Mouse (Mus musculus): Measurements from ENCODE around the gene Polrmt. TPM values are rescaled to one million over a fixed set of nuclear protein-coding genes. Genes with fewer than 3 reads are reported as not detected.

Gene Polrmt
- polyA plus RNA-seq, 1 experiment from 2014 or later, result 41.6 TPM

DNA sequence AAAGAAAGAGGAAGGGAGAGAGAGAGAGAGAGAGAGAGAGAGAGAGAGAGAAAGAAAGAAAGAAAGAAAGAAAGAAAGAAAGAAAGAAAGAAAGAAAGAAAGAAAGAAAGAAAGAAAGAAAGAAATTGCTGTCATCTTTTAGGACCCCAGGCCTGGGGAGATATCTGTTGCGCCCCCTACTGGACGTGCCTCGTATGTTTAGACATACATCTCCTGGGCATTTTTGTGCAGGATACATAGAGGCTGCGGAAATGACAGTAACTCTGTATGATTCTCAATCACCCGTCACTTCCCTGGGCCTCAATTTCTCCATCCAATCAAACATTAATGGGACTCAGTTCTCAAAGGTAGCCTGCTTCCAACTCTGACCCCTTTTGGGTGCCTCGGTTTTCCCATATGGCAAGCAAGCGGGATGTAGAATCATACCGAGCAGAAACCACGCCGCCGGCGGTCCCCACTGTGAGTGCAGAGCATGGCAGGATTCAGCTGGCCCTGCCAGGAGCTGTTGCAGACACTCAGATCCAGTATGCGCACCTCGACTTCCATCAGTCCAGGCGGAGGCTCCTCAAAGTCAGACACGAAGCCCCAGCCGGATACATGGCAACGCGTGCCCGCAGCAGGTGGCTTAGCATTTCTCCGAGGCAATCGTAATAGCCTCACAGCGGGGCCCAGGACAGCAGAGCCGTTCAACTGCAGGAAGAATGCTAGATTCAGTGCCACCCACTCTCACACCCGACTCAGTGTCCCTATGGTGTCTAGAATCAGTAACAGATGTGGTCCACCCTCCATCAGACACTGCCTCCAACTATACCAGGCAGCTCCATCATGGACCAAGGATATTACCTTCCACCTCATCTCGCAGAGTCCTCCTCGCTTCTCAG is 37.8 kb upstream of the Polrmt start:
- no peak for ATAC-seq (ENCODE audit: insufficient number of reproducible peaks, low FRiP score, low TSS enrichment, low read depth)

DNA sequence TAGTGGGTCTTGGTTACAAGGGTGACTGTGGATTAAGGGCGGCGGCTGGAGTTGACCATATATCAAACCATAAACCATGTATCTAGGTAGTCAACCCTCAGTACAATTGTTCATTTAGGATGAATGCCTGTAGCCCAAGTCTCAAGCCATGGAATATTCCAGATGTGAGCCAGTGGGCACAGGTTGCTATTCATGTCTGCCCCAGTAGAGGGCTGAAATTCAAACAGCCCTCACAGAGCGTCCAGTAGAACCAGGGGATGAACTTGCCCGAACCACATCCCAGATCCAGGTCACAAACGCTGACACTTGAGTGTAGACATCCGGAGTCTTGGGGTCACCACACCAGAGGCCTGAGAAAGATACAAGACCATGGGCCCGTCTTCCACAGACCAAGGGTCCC is 36.7 kb upstream of the Polrmt start:
- no peak for ATAC-seq (ENCODE audit: insufficient number of reproducible peaks, low FRiP score, low TSS enrichment, low read depth)
- 61% methylated on average over 7 of the region's 7 CpGs for WGBS
- H3K27me3 ChIP-seq, result peaks cover 13% of the 10 kb centered on the region

More for the DNA sequence above, 37.8 kb upstream of the Polrmt start:
- Histone ChIP-seq H3K4me2 (replicated peaks) (no peak overlapping the region), H3K36me3 (no peaks in the 10 kb centered on the region), H3K9me3 (replicated peaks) (no peaks in the 10 kb centered on the region), H3K4me1 (peaks cover 18% of the 10 kb centered on the region), H3K27me3 (peaks cover 13% of the 10 kb centered on the region), H3K27ac (replicated peaks) (no peak overlapping the region), H3K4me3 (replicated peaks) (no peak overlapping the region), H3K9ac (no peak overlapping the region)
- WGBS, result 39% methylated on average over 27 of the region's 27 CpGs

GRCm38 (mm10) chr10:79781956-79782355 is 35.6 kb upstream of the Polrmt start:
- WGBS, result 56% methylated on average over 5 of the region's 5 CpGs
- no peak overlapping the region for H3K4me2 ChIP-seq (replicated peaks)
- H3K4me3 ChIP-seq (replicated peaks), result no peak overlapping the region
- H3K9ac ChIP-seq, result no peak overlapping the region
- H3K36me3 ChIP-seq, result no peaks in the 10 kb centered on the region
- no peak overlapping the region for H3K27ac ChIP-seq (replicated peaks)
- peaks cover 35% of the 10 kb centered on the region for H3K4me1 ChIP-seq
- no peak for ATAC-seq (ENCODE audit: insufficient number of reproducible peaks, low FRiP score, low TSS enrichment, low read depth)
- H3K27me3 ChIP-seq, result peaks cover 13% of the 10 kb centered on the region
- no peaks in the 10 kb centered on the region for H3K9me3 ChIP-seq (replicated peaks)

More for the DNA sequence above, 36.7 kb upstream of the Polrmt start:
- Histone ChIP-seq H3K4me2 (replicated peaks) (no peak overlapping the region), H3K9me3 (replicated peaks) (no peaks in the 10 kb centered on the region), H3K36me3 (no peaks in the 10 kb centered on the region), H3K4me1 (peaks cover 24% of the 10 kb centered on the region), H3K27ac (replicated peaks) (no peak overlapping the region), H3K4me3 (replicated peaks) (no peak overlapping the region), H3K9ac (no peak overlapping the region)

- H3K27ac ChIP-seq (replicated peaks), result no peak overlapping the region; the same call in 1 of the 2 replicates
- peaks cover 13% of the 10 kb centered on the region for H3K27me3 ChIP-seq
- no peak for ATAC-seq (ENCODE audit: insufficient number of reproducible peaks, low FRiP score, low TSS enrichment, low read depth)
- peak overlapping the region; percentile 87 for H3K4me2 ChIP-seq (replicated peaks)
- 28% methylated on average over 21 of the region's 21 CpGs for WGBS
- H3K9ac ChIP-seq, result no peak overlapping the region
- H3K4me3 ChIP-seq (replicated peaks), result peak overlapping the region; percentile 48
- no peaks in the 10 kb centered on the region for H3K9me3 ChIP-seq (replicated peaks)
- peaks cover 38% of the 10 kb centered on the region for H3K4me1 ChIP-seq
- no peaks in the 10 kb centered on the region for H3K36me3 ChIP-seq
Observed at GRCm38 (mm10) chr10:79781139-79781538, 34.8 kb upstream of the Polrmt start.

DNA sequence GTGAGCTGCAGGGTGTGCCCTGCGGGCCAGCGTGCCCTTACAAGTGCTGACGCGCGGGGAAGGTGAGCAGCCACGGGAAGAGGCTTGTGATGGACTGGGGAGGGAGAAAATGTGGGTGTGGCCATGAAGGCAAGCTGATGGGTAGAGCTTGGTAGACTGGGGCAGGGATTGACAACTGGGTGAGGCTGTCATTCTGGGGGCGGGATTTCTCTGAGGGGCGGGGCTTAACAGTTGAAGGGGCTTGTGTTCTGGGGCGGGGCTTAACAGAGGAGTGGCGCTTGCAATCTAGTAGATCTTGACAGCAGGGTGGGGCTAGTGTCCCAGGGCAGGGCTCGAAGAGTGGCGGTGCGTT is 34.3 kb upstream of the Polrmt start:
- H3K9ac ChIP-seq, result no peak overlapping the region
- ATAC-seq (ENCODE audit: insufficient number of reproducible peaks, low FRiP score, low TSS enrichment, low read depth), result peak; percentile 70; the same call in 1 of the 2 replicates
- H3K9me3 ChIP-seq (replicated peaks), result no peaks in the 10 kb centered on the region
- H3K4me3 ChIP-seq (replicated peaks), result peak overlapping the region; percentile 48
- H3K4me1 ChIP-seq, result peaks cover 38% of the 10 kb centered on the region
- peak overlapping the region; percentile 87 for H3K4me2 ChIP-seq (replicated peaks)
- no peaks in the 10 kb centered on the region for H3K36me3 ChIP-seq
- peaks cover 13% of the 10 kb centered on the region for H3K27me3 ChIP-seq
- WGBS, result 0% methylated on average over 12 of the region's 13 CpGs
- H3K27ac ChIP-seq (replicated peaks), result peak overlapping the region; percentile 51; the same call in 1 of the 2 replicates

GRCm38 (mm10) chr10:79779784-79780663 is 33.6 kb upstream of the Polrmt start:
- no peak overlapping the region for H3K9ac ChIP-seq
- H3K4me2 ChIP-seq (replicated peaks), result peak overlapping the region; percentile 87
- no peaks in the 10 kb centered on the region for H3K36me3 ChIP-seq
- peaks cover 13% of the 10 kb centered on the region for H3K27me3 ChIP-seq
- H3K4me3 ChIP-seq (replicated peaks), result peak overlapping the region; percentile 48
- peak overlapping the region; percentile 51; the same call in 1 of the 2 replicates for H3K27ac ChIP-seq (replicated peaks)
- ATAC-seq (ENCODE audit: insufficient number of reproducible peaks, low FRiP score, low TSS enrichment, low read depth), result peak; percentile 89
- WGBS, result 2% methylated on average over 55 of the region's 55 CpGs
- no peaks in the 10 kb centered on the region for H3K9me3 ChIP-seq (replicated peaks)
- H3K4me1 ChIP-seq, result peaks cover 38% of the 10 kb centered on the region

- no peaks in the 10 kb centered on the region for H3K36me3 ChIP-seq
- H3K4me3 ChIP-seq (replicated peaks), result no peak overlapping the region
- no peak for ATAC-seq (ENCODE audit: insufficient number of reproducible peaks, low FRiP score, low TSS enrichment, low read depth)
- H3K27ac ChIP-seq (replicated peaks), result no peak overlapping the region
- peak overlapping the region; percentile 87; the same call in 1 of the 2 replicates for H3K4me2 ChIP-seq (replicated peaks)
- peaks cover 38% of the 10 kb centered on the region for H3K4me1 ChIP-seq
- 18% methylated on average over 2 of the region's 2 CpGs for WGBS
- H3K9ac ChIP-seq, result no peak overlapping the region
- H3K27me3 ChIP-seq, result peaks cover 13% of the 10 kb centered on the region
- H3K9me3 ChIP-seq (replicated peaks), result no peaks in the 10 kb centered on the region
Observed at GRCm38 (mm10) chr10:79779193-79779592, 32.8 kb upstream of the Polrmt start.

DNA sequence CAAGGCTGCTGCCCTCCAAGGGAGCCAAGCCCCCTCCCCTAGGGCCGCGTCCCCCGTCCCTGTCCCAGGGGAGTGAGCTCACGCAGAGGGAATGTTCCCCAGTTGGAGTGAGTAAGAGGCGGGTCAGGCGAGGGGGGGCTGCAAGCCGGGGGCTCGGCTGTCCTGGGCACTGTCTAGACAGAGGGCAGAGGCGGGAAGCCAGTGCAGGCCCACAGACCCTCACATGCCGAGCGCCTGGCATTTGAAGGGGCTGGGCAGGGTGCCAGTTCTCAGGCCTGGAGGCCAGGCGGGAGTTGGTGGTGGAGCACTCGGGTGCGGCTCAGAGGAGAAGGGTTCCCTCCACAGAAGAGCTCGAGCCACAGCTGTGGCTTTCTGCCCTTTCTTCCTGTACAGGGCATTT is 31.6 kb upstream of the Polrmt start:
- Histone ChIP-seq H3K9me3 (replicated peaks) (no peaks in the 10 kb centered on the region), H3K36me3 (no peaks in the 10 kb centered on the region), H3K4me1 (peaks cover 38% of the 10 kb centered on the region), H3K27ac (replicated peaks) (peak overlapping the region; percentile 68), H3K9ac (no peak overlapping the region), H3K4me3 (replicated peaks) (peak overlapping the region; percentile 48), H3K4me2 (replicated peaks) (peak overlapping the region; percentile 84), H3K27me3 (peaks cover 13% of the 10 kb centered on the region)
- 9% methylated on average over 15 of the region's 15 CpGs for WGBS
- ATAC-seq (ENCODE audit: insufficient number of reproducible peaks, low FRiP score, low TSS enrichment, low read depth), result peak; percentile 29

- no peak for ATAC-seq (ENCODE audit: insufficient number of reproducible peaks, low FRiP score, low TSS enrichment, low read depth)
- H3K4me1 ChIP-seq, result peaks cover 38% of the 10 kb centered on the region
- H3K9ac ChIP-seq, result peak within 1 kb of the TSS; percentile 16; the same call in 1 of the 2 replicates
- no peaks in the 10 kb centered on the region for H3K36me3 ChIP-seq
- no peaks in the 10 kb centered on the region for H3K9me3 ChIP-seq (replicated peaks)
- WGBS, result 2% methylated on average over 39 of the region's 39 CpGs
- H3K27ac ChIP-seq (replicated peaks), result peak within 1 kb of the TSS; percentile 68
- peak within 1 kb of the TSS; percentile 48 for H3K4me3 ChIP-seq (replicated peaks)
- H3K27me3 ChIP-seq, result peaks cover 8% of the 10 kb centered on the region; the same call in 1 of the 2 replicates
- H3K4me2 ChIP-seq (replicated peaks), result peak within 1 kb of the TSS; percentile 84
Observed at GRCm38 (mm10) chr10:79777103-79777531, 30.7 kb upstream of the Polrmt start, which contains the start of gene Fstl3. Gene Fstl3 (plus strand): TSS chr10:79777272.

- no peaks in the 10 kb centered on the region for H3K27me3 ChIP-seq
- H3K4me3 ChIP-seq (replicated peaks), result no peak overlapping the region
- H3K27ac ChIP-seq (replicated peaks), result no peak overlapping the region
- H3K4me2 ChIP-seq (replicated peaks), result no peak overlapping the region
- no peak overlapping the region for H3K9ac ChIP-seq
- H3K36me3 ChIP-seq, result no peaks in the 10 kb centered on the region
- H3K4me1 ChIP-seq, result peaks cover 22% of the 10 kb centered on the region
- ATAC-seq (ENCODE audit: insufficient number of reproducible peaks, low FRiP score, low TSS enrichment, low read depth), result no peak
- WGBS, result 72% methylated on average over 5 of the region's 5 CpGs
- no peaks in the 10 kb centered on the region for H3K9me3 ChIP-seq (replicated peaks)
Observed at GRCm38 (mm10) chr10:79774486-79775279, 28.3 kb upstream of the Polrmt start.

Data from embryonic facial prominence, embryonic 15.5 days (tissue).